Mouse (Mus musculus) spleen, postnatal 4 days (tissue): ENCODE results near the gene Nr1i3.
A peak's percentile ranks its signal among the peaks of the same experiment; 100 is the strongest.

Experiments used
- DNase-seq, 2 experiments: peaks; one replicate each; pipeline ENCODE4 v3.0.0; 2022; ENCODE audit warnings: low spot score in 2 of 2

Nr1i3 gene

GRCm38 (mm10) chr1:171251594-171252324, 38.0 kb downstream of the Nr1i3 start:
- DNase-seq: no peak

- DNase-seq: no peak
Observed at GRCm38 (mm10) chr1:171252415-171252814, 38.6 kb downstream of the Nr1i3 start.

GRCm38 (mm10) chr1:171256095-171256818, 42.5 kb downstream of the Nr1i3 start:
- DNase-seq: peak in 1 of 2 experiments; percentile 64

DNA sequence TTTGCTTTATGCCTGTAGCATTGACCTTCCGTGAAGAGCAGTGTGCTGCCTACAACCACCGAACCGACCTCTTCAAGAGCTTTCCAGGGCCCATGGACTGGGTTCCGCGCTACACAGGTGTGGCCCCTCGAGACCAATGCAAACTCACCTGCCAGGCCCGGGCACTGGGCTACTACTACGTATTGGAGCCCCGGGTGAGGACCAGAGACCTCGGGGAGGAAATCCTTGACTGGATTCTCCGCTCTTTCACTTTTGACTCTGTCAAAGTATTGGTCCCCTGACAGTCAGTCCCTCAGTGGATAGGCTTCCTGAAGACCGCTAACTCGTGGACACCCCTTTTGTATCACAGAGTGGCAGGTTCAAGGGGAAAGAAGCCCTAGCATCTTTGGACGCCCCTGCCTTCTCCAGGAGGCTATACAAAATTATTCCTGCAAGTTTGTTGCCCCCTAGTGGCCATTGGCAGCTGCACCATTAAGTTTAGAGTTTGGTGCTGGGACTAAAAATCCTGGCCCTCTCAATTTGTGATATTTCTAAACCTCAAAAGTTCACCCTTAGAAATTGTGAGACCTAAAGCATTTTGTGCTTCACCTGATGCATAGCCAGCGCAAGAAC, 43.3 kb downstream of the Nr1i3 start:
- DNase-seq: peak; percentile 61 to 82

- DNase-seq: no peak
Observed at GRCm38 (mm10) chr1:171257781-171258180, 44.0 kb downstream of the Nr1i3 start.

DNA sequence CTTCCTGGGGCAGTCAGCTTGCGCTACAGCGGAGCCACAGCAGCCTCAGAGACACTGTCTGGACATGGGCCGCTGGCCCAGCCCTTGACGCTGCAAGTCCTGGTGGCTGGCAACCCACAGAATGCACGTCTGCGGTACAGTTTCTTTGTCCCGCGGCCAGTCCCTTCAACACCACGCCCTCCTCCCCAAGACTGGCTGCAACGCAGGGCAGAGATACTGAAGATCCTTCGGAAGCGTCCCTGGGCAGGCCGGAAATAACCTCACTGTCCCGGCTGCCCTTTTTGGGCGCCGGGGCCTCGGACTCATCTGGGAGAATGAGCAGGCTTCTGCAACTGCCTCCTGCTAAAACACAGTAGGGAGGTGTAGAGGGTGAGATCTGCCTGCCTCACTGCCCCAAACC, 45.2 kb downstream of the Nr1i3 start:
- no peak for DNase-seq

GRCm38 (mm10) chr1:171260316-171260715, 46.5 kb downstream of the Nr1i3 start:
- DNase-seq: no peak

- no peak for DNase-seq
Observed at GRCm38 (mm10) chr1:171262594-171263130, 48.9 kb downstream of the Nr1i3 start.

- DNase-seq: no peak
Observed at GRCm38 (mm10) chr1:171263185-171263611, 49.4 kb downstream of the Nr1i3 start.

DNA sequence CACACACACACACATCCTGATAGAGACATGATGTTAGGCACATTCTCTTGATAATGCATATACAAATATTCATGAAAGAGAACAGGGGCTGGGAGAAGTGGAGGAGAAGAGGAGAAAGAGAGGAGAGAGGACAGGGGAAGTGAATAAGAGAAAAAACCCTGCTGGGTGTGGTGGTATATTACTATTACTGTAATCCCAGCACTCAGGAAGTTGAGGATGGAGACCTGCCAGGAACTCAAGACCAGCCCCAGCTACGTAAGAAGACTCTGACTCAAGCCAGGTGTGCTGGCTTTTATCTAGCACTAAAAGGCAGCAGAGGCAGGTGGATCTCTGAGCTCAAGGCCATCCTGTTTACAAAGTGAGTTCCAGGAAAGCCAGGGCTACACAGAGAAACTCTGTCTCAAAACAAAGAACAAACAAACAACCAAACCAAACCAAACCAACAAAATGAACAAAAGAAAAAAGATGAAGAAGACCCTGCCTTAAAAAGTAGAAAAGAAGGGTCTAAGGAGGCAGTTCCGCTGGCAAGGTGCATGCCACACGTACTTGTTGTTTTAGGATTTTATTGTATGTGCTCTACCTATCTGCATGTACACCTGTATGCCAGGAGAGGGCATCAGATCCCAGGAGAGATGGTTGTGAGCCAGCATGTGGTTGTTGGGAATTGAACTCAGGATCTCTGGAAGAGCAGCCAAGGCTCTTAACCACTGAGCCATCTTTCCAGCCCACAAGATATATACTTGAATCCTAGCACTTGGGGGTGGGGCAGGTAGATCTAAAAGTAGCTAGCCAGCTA, 50.1 kb downstream of the Nr1i3 start:
- DNase-seq: no peak

GRCm38 (mm10) chr1:171265971-171266744, 52.4 kb downstream of the Nr1i3 start:
- no peak for DNase-seq

DNA sequence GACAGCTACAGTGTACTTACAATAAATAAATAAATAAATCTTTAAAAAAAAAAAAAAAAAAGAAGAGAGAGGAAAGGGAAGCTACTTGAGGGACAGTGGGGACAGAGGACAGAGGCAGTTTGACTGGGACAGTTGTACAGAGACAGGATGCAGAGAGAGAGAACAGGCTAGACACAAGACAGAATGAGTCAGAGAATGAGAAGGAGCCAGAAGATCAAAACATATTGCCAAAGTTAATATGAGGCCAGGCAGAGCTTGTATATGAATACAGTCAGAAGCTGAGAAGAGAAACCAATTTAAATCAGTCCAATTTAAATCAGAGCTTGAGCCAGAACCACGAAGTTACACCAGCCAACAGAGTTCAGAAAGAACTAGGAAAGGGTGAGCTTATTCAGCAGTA, 54.6 kb downstream of the Nr1i3 start:
- DNase-seq: no peak

- DNase-seq: peak; percentile 98 to 99
Observed at GRCm38 (mm10) chr1:171269848-171270572, 56.2 kb downstream of the Nr1i3 start, which contains the start of gene B4galt3. B4galt3 (plus strand) TSS chr1:171270328.
